Mouse (Mus musculus) bone marrow, adult 2 months (tissue): ENCODE measurements around the gene Ccdc88b. TPM values are rescaled to one million over a fixed set of nuclear protein-coding genes. Genes with fewer than 3 reads are reported as not detected.

Experiments
- H3K27ac ChIP-seq: fragments of 200-500 bp; 2 replicates; pipeline ENCODE4 v1.5.1; 2012; ENCODE audit warnings: low read depth, mild to moderate bottlenecking, control low read depth, inconsistent platforms, low read length; ENCODE audit not compliant: control insufficient read depth, poor library complexity, insufficient read depth
- H3K4me1 ChIP-seq: fragments of 200-500 bp; 2 replicates; pipeline ENCODE4 v1.6.1; 2011; ENCODE audit warnings: low read length; ENCODE audit not compliant: control insufficient read depth, insufficient read depth
- H3K4me3 ChIP-seq: fragments of 200-500 bp; replicated peaks from 2 replicates; pipeline ENCODE3; 2011; ENCODE audit warnings: mild to moderate bottlenecking, low read depth, low read length, control low read depth; ENCODE audit not compliant: control insufficient read depth
- CTCF ChIP-seq: fragments of 200-500 bp; IDR thresholded peaks from 2 replicates; pipeline ENCODE4 v1.5.1; 2011; ENCODE audit warnings: low read length, control low read depth; ENCODE audit not compliant: control insufficient read depth, insufficient read depth
- POLR2A ChIP-seq: fragments of 200-500 bp; IDR thresholded peaks from 2 replicates; pipeline ENCODE4 v1.6.1; 2011; ENCODE audit warnings: low read depth, mild to moderate bottlenecking, control low read depth, low read length, borderline replicate concordance; ENCODE audit not compliant: control insufficient read depth
- WGBS: fragments of 180-500 bp; shearing (Covaris S2); methylation state at CpG from one replicate; pipeline ENCODE4 v1.1.7; 2018; 5-methylcytosine and 5-hydroxymethylcytosine counted together
- polyA plus RNA-seq: library from polyadenylated mRNA; stranded (reverse); fragments of >200 nt; gene quantifications from 2 replicates; pipeline ENCODE4 v1.2.4, GENCODE M21; 2011; ENCODE audit warnings: low replicate concordance; ENCODE audit not compliant: missing spikeins, insufficient read depth, insufficient read length

Gene Ccdc88b
- polyA plus RNA-seq, 1 experiment = 66.6 TPM

- peak overlapping the region; percentile 86; the same call in 1 of the 2 replicates for H3K27ac ChIP-seq
- 90% methylated on average over 4 of the region's 4 CpGs for WGBS
Observed at GRCm38 (mm10) chr19:6861451-6861850, 3.4 kb upstream of the Ccdc88b start.

GRCm38 (mm10) chr19:6860706-6861105 lies 2.7 kb upstream of the Ccdc88b start:
- H3K27ac ChIP-seq = peak overlapping the region; percentile 86
- TF ChIP-seq POLR2A (no peak), CTCF (no peak)
- peak overlapping the region; percentile 22 for H3K4me3 ChIP-seq
- WGBS = 16% methylated on average over 6 of the region's 6 CpGs
- peaks cover 1% of the 10 kb centered on the region for H3K4me1 ChIP-seq

More at GRCm38 (mm10) chr19:6861451-6861850, 3.4 kb upstream of the Ccdc88b start:
- H3K4me3 ChIP-seq = no peak overlapping the region
- H3K4me1 ChIP-seq = peaks cover 1% of the 10 kb centered on the region; the same call in 1 of the 2 replicates
- TF ChIP-seq POLR2A = no peak
- no peak for TF ChIP-seq CTCF

- H3K4me1 ChIP-seq = peaks cover 1% of the 10 kb centered on the region
- H3K27ac ChIP-seq = peak overlapping the region; percentile 36; the same call in 1 of the 2 replicates
- H3K4me3 ChIP-seq = no peak overlapping the region
- 77% methylated on average over 3 of the region's 3 CpGs for WGBS
- no peak for TF ChIP-seq CTCF
- no peak for TF ChIP-seq POLR2A
Observed at GRCm38 (mm10) chr19:6859971-6860370, 2.0 kb upstream of the Ccdc88b start.

- Histone ChIP-seq H3K4me1 (peaks cover 2% of the 10 kb centered on the region), H3K4me3 (peak overlapping the region; percentile 53), H3K27ac (peak overlapping the region; percentile 52)
- TF ChIP-seq CTCF (no peak), POLR2A (no peak)
- 74% methylated on average over 2 of the region's 2 CpGs for WGBS
Observed at GRCm38 (mm10) chr19:6859032-6859651, 1.1 kb upstream of the Ccdc88b start.

GRCm38 (mm10) chr19:6857391-6858005 lies 513 bp downstream of the Ccdc88b start:
- no peak for TF ChIP-seq POLR2A
- no peak for TF ChIP-seq CTCF
- WGBS = 17% methylated on average over 9 of the region's 9 CpGs
- peak overlapping the region; percentile 67 for H3K27ac ChIP-seq
- peak overlapping the region; percentile 66 for H3K4me3 ChIP-seq
- peaks cover 3% of the 10 kb centered on the region for H3K4me1 ChIP-seq

- TF ChIP-seq CTCF (no peak), POLR2A (no peak)
- Histone ChIP-seq H3K4me1 (peaks cover 3% of the 10 kb centered on the region), H3K4me3 (peak overlapping the region; percentile 66), H3K27ac (peak overlapping the region; percentile 67)
- 57% methylated on average over 3 of the region's 3 CpGs for WGBS
Observed at GRCm38 (mm10) chr19:6857003-6857360, 1.0 kb downstream of the Ccdc88b start.

GRCm38 (mm10) chr19:6856281-6857002 lies 1.6 kb downstream of the Ccdc88b start:
- 39% methylated on average over 12 of the region's 12 CpGs for WGBS
- Histone ChIP-seq H3K4me1 (peaks cover 4% of the 10 kb centered on the region), H3K27ac (peak overlapping the region; percentile 67), H3K4me3 (peak overlapping the region; percentile 66)
- TF ChIP-seq POLR2A = no peak
- TF ChIP-seq CTCF = peak; percentile 57
